Mouse (Mus musculus) cerebral cortex, adult 2 months (tissue): ENCODE measurements around the gene Ssh2.

Source experiments
- WGBS: fragments of 180-500 bp; shearing (Covaris S2); methylation state at CpG from one replicate; pipeline ENCODE4 v1.1.7; 2018; 5-methylcytosine and 5-hydroxymethylcytosine counted together

Ssh2 gene

GRCm38 (mm10) chr11:77230765-77231164, 14.7 kb downstream of the Ssh2 start:
- 55% methylated on average over 2 of the region's 2 CpGs for WGBS

- WGBS: 67% methylated on average over 2 of the region's 2 CpGs
These were observed 15.4 kb downstream of the Ssh2 start for GRCm38 (mm10) chr11:77231514-77231913.

- 100% methylated on average over 1 of the region's 1 CpGs for WGBS
These were observed 19.2 kb downstream of the Ssh2 start for GRCm38 (mm10) chr11:77235267-77235666.

GRCm38 (mm10) chr11:77239658-77240345, 23.7 kb downstream of the Ssh2 start:
- WGBS: 94% methylated on average over 1 of the region's 1 CpGs

GRCm38 (mm10) chr11:77240466-77241246, 24.6 kb downstream of the Ssh2 start:
- WGBS: 86% methylated on average over 7 of the region's 7 CpGs

- 54% methylated on average over 2 of the region's 2 CpGs for WGBS
These were observed 26.8 kb downstream of the Ssh2 start for GRCm38 (mm10) chr11:77242912-77243311.

GRCm38 (mm10) chr11:77252826-77253225, 36.7 kb downstream of the Ssh2 start:
- 91% methylated on average over 2 of the region's 2 CpGs for whole genome bisulfite sequencing

- WGBS: 68% methylated on average over 2 of the region's 2 CpGs
These were observed 43.4 kb downstream of the Ssh2 start for GRCm38 (mm10) chr11:77259441-77259840.

- 34% methylated on average over 2 of the region's 2 CpGs for WGBS
These were observed 51.3 kb downstream of the Ssh2 start for GRCm38 (mm10) chr11:77267401-77267800.

GRCm38 (mm10) chr11:77276000-77276399, 59.9 kb downstream of the Ssh2 start:
- WGBS: 89% methylated on average over 2 of the region's 2 CpGs

GRCm38 (mm10) chr11:77278538-77278937, 62.5 kb downstream of the Ssh2 start:
- 79% methylated on average over 1 of the region's 1 CpGs for WGBS

- WGBS: 57% methylated on average over 1 of the region's 1 CpGs
These were observed 64.1 kb downstream of the Ssh2 start for GRCm38 (mm10) chr11:77280219-77280618.

- WGBS: 78% methylated on average over 4 of the region's 4 CpGs
These were observed 75.4 kb downstream of the Ssh2 start for GRCm38 (mm10) chr11:77291447-77291846.

- WGBS: 95% methylated on average over 11 of the region's 11 CpGs
These were observed 77.6 kb downstream of the Ssh2 start for GRCm38 (mm10) chr11:77293673-77294072.

- 85% methylated on average over 1 of the region's 1 CpGs for WGBS
These were observed 81.2 kb downstream of the Ssh2 start for GRCm38 (mm10) chr11:77297246-77297645.

- WGBS: 97% methylated on average over 3 of the region's 3 CpGs
These were observed 91.1 kb downstream of the Ssh2 start for GRCm38 (mm10) chr11:77307205-77307604.

GRCm38 (mm10) chr11:77308533-77308932, 92.4 kb downstream of the Ssh2 start:
- 15% methylated on average over 1 of the region's 1 CpGs for WGBS

GRCm38 (mm10) chr11:77317721-77318477, 101.8 kb downstream of the Ssh2 start:
- 33% methylated on average over 3 of the region's 3 CpGs for WGBS

GRCm38 (mm10) chr11:77321214-77321613, 105.1 kb downstream of the Ssh2 start:
- WGBS: 72% methylated on average over 1 of the region's 1 CpGs

GRCm38 (mm10) chr11:77330529-77330928, 114.4 kb downstream of the Ssh2 start:
- 93% methylated on average over 2 of the region's 2 CpGs for WGBS

- 93% methylated on average over 4 of the region's 4 CpGs for WGBS
These were observed 131.2 kb downstream of the Ssh2 start for GRCm38 (mm10) chr11:77347273-77347672.

GRCm38 (mm10) chr11:77348142-77348741, 132.2 kb downstream of the Ssh2 start:
- 1% methylated on average over 54 of the region's 54 CpGs for WGBS
